Mouse (Mus musculus) cerebellum, adult 2 months (tissue): Measurements from ENCODE around the gene Gm11492.

Source experiments
- CTCF ChIP-seq: fragments of 200-500 bp; IDR thresholded peaks from 2 replicates; pipeline ENCODE4 v1.5.1; 2011; ENCODE audit warnings: low read depth, mild to moderate bottlenecking, control low read depth, low read length, moderate library complexity, borderline replicate concordance; ENCODE audit not compliant: insufficient read depth
- POLR2A ChIP-seq: fragments of 200-500 bp; IDR thresholded peaks from 2 replicates; pipeline ENCODE4 v1.6.1; 2011; ENCODE audit warnings: low read length, control low read depth, borderline replicate concordance; ENCODE audit not compliant: insufficient read depth

DNA sequence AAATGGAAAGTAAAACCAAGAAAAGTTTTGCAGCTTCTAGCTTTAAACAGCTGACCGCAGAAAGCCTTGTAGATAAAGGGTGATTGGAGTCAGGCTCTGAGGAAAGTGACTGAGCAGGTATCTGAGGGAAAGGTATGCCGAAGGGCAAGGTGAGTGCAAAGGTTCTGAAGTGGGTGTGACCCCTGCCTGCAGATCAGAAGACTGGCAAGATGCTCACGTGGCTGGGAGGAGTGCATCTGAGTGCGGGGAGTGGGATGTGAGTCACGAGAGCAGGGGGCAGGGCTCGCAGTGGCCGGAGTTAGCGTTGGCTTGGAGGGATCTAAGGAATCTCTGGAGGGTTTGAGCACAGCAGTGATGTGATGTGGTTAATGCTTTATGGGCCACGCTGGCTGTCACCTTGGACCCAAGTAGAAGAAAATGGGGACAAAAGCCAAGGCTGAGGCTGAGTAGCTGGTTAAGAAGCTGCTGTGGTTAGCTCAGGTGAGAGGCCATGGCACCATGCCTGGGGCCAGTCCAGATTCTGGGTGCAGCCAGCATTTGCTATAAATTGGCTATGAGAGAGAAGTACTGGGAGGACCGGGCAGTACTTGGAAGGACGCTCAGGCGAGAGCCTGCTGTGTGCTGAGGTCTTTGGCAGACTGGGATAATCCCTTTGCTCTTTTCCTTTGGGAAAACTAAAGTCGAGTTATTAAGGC is 33.1 kb downstream of the Gm11492 start:
- TF ChIP-seq POLR2A = no peak
- no peak for TF ChIP-seq CTCF
